Mouse (Mus musculus): ENCODE data around the gene Olfr1090. TPM values are rescaled to one million over a fixed set of nuclear protein-coding genes. Genes with fewer than 3 reads are reported as not detected.

Olfr1090 gene
- polyA plus RNA-seq (2012; ENCODE audit: insufficient read depth, insufficient read length, missing spikeins), result not detected in 2 replicates

GRCm38 (mm10) chr2:86758893-86759292 lies at the start of gene Olfr1090:
Gene Olfr1090 (minus strand): TSS chr2:86758993.
- Histone ChIP-seq H3K4me1 (ENCODE audit: control insufficient read depth, insufficient read depth, insufficient read length, low read length) (no peaks in the 10 kb centered on the region), H3K4me3 (ENCODE audit: insufficient read depth, low read depth, low read length) (no peak within 1 kb of the TSS), H3K27ac (replicated peaks; ENCODE audit: low read depth, low read length) (no peak within 1 kb of the TSS)

DNA sequence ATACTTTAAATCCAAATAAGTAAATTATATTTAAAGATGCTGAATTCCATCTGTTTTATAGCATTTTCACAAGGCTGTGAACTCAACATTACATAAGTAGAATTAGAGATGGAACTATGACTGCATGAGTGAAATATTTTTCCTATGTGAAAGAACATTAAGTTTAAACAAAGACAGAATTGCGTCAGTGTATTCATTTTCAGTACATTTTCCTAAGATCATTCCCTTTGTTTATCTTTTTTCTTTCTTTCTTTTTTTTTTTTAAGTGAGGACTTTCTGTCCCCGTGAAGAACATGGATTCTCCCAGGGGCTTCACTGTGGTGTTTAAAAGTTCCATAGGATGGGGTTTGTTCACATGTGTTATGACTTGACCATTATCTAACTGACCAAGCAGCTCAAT lies 23.4 kb upstream of the Olfr1090 start, which contains the start of gene Olfr1093:
TSS of gene Olfr1093 (plus strand) at position 301 of the 400 bp plus-strand sequence.
- Histone ChIP-seq H3K27ac (replicated peaks; ENCODE audit: low read depth, low read length) (no peak within 1 kb of the TSS), H3K4me1 (ENCODE audit: control insufficient read depth, insufficient read depth, insufficient read length, low read length) (no peaks in the 10 kb centered on the region)

DNA sequence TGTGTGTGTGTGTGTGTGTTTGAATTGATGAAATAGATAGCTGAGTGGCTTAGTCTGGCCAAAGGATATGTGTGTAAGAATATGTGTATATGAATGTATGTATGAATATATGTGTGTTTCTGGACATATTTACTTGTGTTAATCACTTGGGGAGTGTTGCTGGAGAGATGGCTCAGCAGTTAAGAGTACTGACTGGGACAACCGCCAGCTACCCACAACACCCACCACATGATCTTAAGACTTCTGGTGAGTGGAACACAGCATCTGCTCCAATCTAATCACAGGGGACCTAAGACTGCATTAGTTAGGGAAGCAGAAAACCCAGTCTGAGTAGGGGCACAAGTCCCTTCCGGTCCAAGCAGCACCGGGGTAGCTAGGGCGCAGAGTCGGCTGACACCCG lies 2.3 kb upstream of the Olfr1090 start:
- Histone ChIP-seq H3K4me3 (ENCODE audit: insufficient read depth, low read depth, low read length) (no peak overlapping the region), H3K27ac (replicated peaks; ENCODE audit: low read depth, low read length) (no peak overlapping the region)

More for the DNA sequence above, 23.4 kb upstream of the Olfr1090 start, which contains the start of gene Olfr1093:
- H3K4me3 ChIP-seq (ENCODE audit: insufficient read depth, low read depth, low read length), result no peak within 1 kb of the TSS

DNA sequence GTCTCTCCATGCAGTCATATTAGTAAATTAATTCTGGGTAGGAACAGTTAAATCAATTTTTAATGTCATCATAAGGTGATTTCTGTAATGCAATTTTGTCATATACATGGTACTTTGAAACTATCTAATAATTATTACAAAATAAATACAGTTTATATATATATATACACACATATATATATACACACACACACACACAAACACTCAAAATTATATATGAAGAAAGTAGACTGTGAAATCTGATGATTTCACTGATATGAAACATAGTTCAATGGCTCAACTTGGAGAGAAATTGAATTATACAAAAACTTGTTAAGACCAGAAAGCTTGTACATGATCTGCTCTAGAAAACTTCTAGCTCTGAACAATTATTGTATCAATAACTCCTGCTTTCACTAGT lies 25.2 kb downstream of the Olfr1090 start, which contains the start of gene Olfr1089:
TSS of gene Olfr1089 (minus strand) at position 101 of the 400 bp plus-strand sequence.
- Histone ChIP-seq H3K4me3 (ENCODE audit: insufficient read depth, low read depth, low read length) (no peak within 1 kb of the TSS), H3K4me1 (ENCODE audit: control insufficient read depth, insufficient read depth, insufficient read length, low read length) (no peaks in the 10 kb centered on the region), H3K27ac (replicated peaks; ENCODE audit: low read depth, low read length) (no peak within 1 kb of the TSS)

More for the DNA sequence above, 2.3 kb upstream of the Olfr1090 start:
- no peaks in the 10 kb centered on the region for H3K4me1 ChIP-seq (ENCODE audit: control insufficient read depth, insufficient read depth, insufficient read length, low read length)

Other genes starting within 250 kb of the Olfr1090 start
- gene Olfr1079, start 216.5 kb downstream of the Olfr1090 start, polyA plus RNA-seq (2012; ENCODE audit: insufficient read depth, insufficient read length, missing spikeins), result not detected in 2 replicates
- gene Olfr1080, start 200.8 kb downstream of the Olfr1090 start, polyA plus RNA-seq (2012; ENCODE audit: insufficient read depth, insufficient read length, missing spikeins), result not detected in 2 replicates
- gene Olfr1082, start 160.0 kb downstream of the Olfr1090 start, polyA plus RNA-seq (2012; ENCODE audit: insufficient read depth, insufficient read length, missing spikeins), result not detected in 2 replicates
- gene Olfr1084, start 119.3 kb downstream of the Olfr1090 start, polyA plus RNA-seq (2012; ENCODE audit: insufficient read depth, insufficient read length, missing spikeins), result not detected in 2 replicates
- gene Olfr1085, start 97.0 kb downstream of the Olfr1090 start, polyA plus RNA-seq (2012; ENCODE audit: insufficient read depth, insufficient read length, missing spikeins), result not detected in 2 replicates
- not detected in 2 replicates for gene Olfr1086, start 78.9 kb downstream of the Olfr1090 start, polyA plus RNA-seq (2012; ENCODE audit: insufficient read depth, insufficient read length, missing spikeins)
- gene Olfr1087, start 60.6 kb downstream of the Olfr1090 start, polyA plus RNA-seq (2012; ENCODE audit: insufficient read depth, insufficient read length, missing spikeins), result not detected in 2 replicates
- not detected in 2 replicates for gene Olfr1089, start 25.3 kb downstream of the Olfr1090 start, polyA plus RNA-seq (2012; ENCODE audit: insufficient read depth, insufficient read length, missing spikeins)
- not detected in 2 replicates for gene Olfr1093, start 23.5 kb upstream of the Olfr1090 start, polyA plus RNA-seq (2012; ENCODE audit: insufficient read depth, insufficient read length, missing spikeins)
- gene Olfr141, start 51.0 kb upstream of the Olfr1090 start, polyA plus RNA-seq (2012; ENCODE audit: insufficient read depth, insufficient read length, missing spikeins), result not detected in 2 replicates
- not detected in 2 replicates for gene Olfr1094, start 65.7 kb upstream of the Olfr1090 start, polyA plus RNA-seq (2012; ENCODE audit: insufficient read depth, insufficient read length, missing spikeins)
- gene Olfr1095, start 92.7 kb upstream of the Olfr1090 start, polyA plus RNA-seq (2012; ENCODE audit: insufficient read depth, insufficient read length, missing spikeins), result not detected in 2 replicates
- gene Gm13723, start 115.8 kb upstream of the Olfr1090 start, polyA plus RNA-seq (2012; ENCODE audit: insufficient read depth, insufficient read length, missing spikeins), result not detected in 2 replicates
- not detected in 2 replicates for gene Olfr1097, start 133.2 kb upstream of the Olfr1090 start, polyA plus RNA-seq (2012; ENCODE audit: insufficient read depth, insufficient read length, missing spikeins)
- gene Olfr1098, start 165.6 kb upstream of the Olfr1090 start, polyA plus RNA-seq (2012; ENCODE audit: insufficient read depth, insufficient read length, missing spikeins), result not detected in 2 replicates
- not detected in 2 replicates for gene Olfr1099, start 201.7 kb upstream of the Olfr1090 start, polyA plus RNA-seq (2012; ENCODE audit: insufficient read depth, insufficient read length, missing spikeins)
- gene Olfr1100, start 221.0 kb upstream of the Olfr1090 start, polyA plus RNA-seq (2012; ENCODE audit: insufficient read depth, insufficient read length, missing spikeins), result not detected in 2 replicates
- gene Olfr1101, start 232.2 kb upstream of the Olfr1090 start, polyA plus RNA-seq (2012; ENCODE audit: insufficient read depth, insufficient read length, missing spikeins), result not detected in 2 replicates
- not detected in 2 replicates for gene Olfr1102, start 239.4 kb upstream of the Olfr1090 start, polyA plus RNA-seq (2012; ENCODE audit: insufficient read depth, insufficient read length, missing spikeins)

Data from brown adipose tissue, adult 24 weeks (tissue).